Mouse (Mus musculus) embryo, embryonic 11 days (tissue): ENCODE measurements around the gene Mybpc3.
"Not testable (repeated sequence)": the region's sequence is repeated elsewhere in the genome, so short reads cannot be mapped to it uniquely, and the experiment has no call there.

Experiments
- DNase-seq: peaks from one replicate; pipeline ENCODE4 v3.0.0-alpha.2; 2015

The Mybpc3 gene

DNA sequence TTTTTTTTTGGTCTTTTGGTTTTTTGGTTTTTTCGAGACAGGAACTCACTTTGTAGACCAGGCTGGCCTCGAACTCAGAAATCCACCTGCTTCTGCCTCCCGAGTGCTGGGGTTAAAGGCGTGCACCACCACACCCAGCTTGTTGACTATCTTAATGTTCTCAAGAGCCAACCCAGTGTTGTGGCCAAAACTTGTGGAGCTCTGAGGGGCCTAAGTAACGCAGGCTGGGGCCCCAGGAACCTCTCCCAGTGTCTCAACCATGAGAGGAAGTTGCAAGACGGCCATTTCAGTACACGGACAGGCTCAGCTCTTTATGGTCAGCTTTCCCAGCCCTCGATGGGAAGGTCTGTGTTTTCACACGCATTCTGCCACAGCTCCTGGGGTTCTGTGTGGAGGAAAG is 29.0 kb upstream of the Mybpc3 start:
- no peak for DNase-seq

DNA sequence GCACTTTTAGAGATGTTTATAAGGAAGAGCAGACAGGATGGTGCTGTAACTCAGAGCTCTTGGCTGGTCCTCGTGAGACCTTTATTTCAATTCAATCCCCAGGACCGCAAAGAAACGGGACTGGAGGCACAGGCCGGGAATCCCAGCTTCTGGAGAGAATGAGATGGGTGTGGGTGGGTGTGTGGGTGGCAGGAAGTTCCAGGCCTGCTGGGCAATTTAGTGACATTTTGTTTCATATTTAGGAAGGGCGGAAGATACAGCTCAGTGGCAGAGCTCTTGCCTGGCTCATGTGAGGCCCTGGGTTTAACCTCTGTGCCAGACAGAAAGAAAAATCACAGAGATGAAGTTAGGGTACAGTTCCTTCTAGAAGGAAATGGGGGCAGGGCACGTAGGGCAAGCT is 27.7 kb upstream of the Mybpc3 start:
- DNase-seq, result no peak

DNA sequence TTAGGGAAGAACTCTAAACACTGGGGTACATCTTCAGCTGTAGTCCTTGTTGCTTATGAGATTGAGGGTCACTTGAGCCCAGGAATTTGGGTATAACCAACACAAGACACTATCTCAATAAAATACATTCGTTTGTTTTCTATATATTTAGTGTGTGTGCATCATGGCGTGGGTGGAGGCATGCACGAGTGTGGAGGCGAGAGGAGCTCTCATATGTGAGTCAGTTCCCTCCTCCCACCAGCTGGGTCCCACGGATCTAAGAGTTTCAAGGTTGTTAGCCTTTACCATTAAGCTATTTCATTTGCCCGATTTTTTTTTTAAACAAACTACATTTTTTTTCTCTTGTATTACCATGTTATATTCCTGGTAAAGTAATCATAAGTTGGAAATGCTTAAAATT is 27.1 kb upstream of the Mybpc3 start:
- no peak for DNase-seq

DNA sequence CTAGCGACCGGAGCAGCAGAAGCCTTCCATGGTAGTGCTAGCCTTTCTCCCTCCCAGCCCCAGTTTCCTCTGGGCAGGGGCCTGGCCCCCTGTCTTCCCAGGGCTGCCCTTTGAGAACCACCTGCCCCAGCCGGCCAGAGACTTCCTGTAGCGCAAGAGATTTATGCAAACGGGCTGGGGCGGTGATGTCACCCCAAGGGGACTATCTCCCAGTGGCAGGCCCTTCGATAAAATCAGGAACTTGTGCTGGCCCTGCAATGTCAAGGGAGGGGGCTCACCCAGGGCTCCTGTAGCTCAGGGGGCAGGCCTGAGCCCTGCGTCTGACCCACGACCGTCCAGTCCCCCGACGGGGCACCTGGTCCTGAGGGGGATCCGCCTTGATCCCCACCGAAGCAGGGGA is 21.4 kb upstream of the Mybpc3 start:
- DNase-seq, result no peak

DNA sequence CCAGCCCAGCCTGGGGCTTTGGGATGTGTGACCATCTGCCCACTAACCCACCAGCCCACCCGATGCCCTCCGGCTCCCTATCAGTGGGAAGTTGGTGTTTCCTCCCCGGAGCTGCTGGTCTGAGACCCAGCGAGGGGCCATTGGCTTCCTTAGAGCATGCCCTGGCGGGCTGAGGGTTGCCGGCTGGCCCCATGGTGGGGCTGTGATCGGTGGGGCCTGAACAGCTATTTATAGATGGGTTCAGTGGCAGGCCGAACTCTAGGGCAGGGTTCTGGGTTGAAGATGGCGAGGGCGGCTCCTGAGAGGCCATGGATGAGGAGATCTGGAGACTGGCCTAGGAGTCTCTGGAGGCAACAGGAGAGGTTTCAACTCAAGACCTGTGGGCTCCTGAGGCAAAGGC is 20.9 kb upstream of the Mybpc3 start:
- no peak for DNase-seq

DNA sequence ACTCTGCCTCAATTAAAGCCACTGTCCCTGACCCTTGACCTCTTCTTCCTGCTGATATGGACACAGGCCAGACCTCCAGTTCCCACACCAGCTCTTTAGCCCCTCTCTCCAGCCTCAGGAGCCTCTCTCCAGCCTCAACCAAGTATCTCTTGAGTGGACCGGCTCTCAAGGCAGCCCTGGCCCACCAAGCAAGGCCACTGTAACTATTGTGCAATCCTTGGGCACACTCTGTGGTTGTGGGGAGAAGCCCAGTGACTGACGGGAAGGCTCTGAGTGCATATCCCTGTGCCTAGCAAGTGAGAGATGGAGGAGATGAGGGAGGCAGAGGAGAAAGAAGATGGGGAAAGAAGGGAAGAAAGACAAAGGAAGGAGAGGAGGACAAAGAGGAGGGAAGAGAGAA is 19.8 kb upstream of the Mybpc3 start:
- DNase-seq, result no peak

DNA sequence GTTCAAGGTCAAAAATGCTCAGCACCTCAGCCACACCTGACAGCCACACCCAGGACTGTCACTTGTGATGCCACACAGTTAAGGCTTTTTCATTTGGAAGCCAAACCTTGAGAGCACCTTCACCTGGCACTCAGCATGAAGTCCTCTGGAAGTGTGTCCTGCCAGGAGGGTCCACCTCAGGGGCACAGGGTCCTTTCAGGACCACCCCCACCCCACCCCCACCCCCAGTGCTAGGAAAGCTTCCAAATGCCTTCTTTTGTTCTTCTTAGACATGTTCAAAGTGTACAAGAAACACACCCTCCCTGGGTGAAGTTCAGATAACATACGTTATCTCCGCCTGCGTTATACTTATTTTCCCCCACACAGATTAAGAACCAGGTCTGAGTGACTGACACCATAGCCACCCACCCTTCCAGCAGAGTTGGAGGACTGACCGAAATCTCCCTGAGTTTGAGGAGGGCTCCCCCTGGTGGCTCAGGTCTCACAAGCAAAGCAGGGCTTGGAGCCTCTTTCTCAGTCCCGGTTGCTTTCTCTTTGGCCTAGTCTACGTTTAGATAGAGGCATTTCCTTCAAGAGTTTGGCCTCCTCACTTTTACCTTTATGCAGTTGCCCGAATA is 16.7 kb upstream of the Mybpc3 start:
- peak; percentile 93 for DNase-seq

DNA sequence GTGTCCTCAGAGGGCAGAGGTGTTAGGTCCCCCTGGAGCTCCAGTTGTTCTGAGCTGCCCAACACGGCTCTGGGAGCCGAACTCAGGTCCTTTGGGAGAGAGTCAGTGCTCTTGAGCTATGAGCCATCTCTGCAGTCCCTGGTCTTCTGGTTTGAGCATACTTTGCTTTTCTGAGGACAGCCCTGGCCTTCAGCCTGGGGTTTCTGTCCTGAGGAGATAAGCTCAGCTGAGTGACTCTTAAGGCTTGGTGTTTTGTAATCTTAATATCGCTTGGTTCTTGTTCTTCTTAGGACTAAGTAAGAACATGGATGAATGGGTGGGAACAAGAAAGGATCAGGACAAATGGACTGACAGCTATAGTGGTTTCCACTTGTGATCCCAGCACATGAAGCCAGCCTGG is 9.8 kb upstream of the Mybpc3 start:
- no peak for DNase-seq

DNA sequence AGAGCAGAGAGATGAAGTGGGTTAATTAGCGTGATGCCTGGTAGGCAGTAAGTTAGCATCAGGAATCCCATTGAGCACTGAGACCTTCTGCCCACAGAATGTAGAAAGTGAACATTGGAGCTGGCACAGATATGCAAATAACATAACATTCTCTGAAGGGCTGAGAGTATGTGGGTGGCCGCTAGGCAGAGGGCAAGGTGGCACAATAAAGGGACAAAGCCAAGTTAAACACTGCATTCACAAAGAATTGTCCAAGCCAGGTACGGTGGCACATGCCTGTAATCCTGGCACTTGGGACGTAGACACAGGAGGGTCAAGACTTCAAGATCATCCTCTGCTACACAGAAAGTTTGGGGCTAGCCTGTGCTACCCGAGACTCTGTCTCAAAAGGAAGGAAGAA is 8.7 kb upstream of the Mybpc3 start:
- DNase-seq, result no peak

DNA sequence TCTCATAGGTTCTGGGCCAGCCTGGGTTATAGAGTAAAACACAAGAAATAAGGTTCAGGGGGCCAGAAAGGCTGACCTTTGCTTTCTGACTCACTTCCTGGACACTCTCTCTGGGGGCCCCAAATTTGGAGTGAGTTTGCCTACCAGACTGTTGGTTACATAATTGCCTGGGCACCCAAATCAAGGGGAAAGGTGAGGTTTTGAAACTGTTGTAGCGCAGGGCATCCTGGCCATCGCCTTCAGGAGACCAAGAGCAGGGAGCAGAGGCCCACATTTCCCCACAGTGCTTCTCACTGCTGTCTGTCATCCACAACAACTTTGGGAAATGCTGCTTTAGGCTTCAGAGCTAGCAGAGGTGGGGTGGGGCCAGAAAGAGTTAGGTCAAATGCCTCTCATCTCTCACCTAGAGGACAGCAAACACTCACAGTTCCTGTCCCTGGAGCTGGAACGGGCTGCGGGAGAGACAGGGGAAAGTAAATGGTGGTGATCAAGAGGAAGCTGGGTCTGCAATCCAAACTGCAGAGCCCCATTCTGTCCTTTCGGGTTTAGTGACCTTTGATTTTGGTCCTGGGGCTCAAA is 8.0 kb upstream of the Mybpc3 start:
- no peak for DNase-seq

DNA sequence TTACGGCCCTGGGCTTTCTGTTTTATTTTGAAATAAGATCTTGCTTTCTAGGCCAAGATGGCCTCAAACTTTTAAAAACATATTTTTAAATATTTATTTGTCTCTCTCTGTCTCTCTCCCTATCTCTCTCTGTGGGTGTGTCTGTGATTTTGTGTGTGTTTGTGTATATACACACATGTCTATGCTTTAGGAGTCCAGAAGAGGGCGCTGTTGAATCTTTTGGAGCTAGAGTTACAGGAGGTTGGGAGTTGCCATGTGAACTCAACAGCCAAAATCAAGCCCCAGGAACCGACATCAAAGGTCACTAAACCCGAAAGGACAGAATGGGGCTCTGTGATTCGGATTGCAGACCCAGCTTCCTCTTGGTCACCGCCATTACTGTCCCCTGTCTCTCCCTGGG is 7.5 kb upstream of the Mybpc3 start:
- no peak for DNase-seq

DNA sequence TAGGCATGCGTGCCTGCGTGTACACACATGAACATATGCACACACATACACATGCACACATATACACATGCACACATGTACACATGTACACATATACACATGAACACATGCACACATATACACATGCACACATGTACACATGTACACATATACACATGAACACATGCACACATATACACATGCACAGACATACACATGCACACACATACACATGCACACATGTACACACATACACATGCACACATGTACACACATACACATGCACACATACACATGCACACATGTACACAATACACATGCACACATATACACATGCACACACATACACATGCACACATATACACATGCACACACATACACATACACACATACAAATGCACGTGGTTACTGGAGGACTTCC is 6.1 kb upstream of the Mybpc3 start:
- DNase-seq, result not testable (repeated sequence)

DNA sequence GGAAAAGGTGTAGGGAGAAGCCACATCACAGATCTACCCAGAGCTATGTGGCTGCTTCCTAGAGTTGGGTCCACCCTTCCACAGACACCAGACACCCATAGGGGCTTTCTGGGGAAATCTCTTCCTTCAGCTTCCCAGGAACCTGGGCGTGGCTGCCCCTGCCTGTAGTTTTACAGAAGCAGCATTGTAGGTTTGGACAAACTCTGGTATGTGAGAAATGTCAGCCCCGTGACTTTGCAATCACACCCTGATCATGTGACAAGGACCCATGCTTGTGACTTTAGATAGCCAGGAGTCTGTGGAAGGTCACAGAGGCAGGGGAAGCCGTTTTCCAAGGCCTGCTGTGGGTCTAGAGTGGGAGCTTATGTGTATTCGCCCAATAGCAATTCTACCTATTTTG is 5.5 kb upstream of the Mybpc3 start:
- no peak for DNase-seq

DNA sequence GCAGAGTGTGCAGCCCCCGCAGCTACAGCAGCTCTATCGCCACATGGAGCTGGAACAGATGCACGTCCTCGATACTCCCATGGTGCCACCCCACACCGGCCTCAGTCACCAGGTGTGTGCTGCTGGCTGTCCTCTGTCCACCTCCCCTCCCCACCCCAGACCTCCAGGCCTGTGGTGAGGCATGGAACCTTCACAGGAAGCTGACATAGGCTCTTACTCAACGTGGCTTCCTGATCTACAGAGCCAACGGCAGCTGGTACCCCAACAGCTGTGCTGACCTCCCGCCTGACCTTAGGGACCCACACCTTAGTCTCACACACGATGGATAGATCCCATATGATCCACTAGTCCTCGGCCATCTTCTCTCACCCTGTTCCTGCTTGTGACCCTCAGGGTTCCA is 4.6 kb upstream of the Mybpc3 start:
- DNase-seq, result no peak

DNA sequence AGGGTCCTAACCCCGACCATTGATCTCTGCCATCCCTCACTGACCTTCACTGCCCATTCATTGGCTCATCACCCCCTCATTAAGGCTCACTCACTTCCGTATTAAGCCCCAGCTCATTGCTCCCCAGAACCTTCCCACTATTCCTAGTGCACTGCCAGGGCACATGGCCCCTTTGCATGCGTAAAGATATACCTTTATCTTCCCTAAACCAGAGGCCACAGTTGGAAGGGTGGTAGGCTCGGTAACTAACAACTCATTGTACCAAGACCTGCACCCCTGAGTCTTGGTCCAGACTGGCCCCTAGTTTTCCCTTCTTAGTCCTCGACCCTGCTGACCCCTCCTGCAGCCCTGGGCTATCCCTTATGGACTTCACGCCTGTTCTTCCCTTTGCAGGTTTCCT is 4.1 kb upstream of the Mybpc3 start:
- no peak for DNase-seq

DNA sequence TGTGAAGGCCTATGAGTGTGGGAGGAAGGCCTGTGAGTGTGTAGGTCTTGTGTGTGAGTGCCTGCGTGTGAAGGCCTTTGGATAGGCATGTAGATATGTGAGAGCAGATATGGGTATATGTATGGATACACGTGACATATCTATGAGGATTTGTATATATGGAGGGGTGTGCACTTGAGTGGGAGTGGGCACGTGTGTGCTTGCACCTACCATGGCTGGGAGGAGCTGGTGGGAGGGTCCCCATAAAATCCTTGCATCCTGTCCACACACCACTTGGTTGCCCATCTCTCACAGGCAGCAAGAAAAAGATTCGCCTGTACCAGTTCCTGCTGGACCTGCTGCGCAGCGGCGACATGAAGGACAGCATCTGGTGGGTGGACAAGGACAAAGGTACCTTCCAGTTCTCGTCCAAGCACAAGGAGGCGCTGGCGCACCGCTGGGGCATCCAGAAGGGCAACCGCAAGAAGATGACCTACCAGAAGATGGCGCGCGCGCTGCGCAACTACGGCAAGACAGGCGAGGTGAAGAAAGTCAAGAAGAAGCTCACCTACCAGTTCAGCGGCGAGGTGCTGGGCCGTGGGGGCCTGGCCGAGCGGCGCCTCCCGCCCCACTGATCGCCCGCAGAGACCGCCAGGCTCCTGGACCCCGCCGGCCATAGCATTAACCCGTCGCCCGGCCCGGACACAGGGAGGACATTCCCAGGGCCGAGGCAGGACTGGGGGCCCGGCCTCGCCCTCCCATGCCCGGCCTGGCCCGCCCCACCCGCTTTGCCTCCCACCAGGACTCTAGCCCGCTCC is 3.0 kb upstream of the Mybpc3 start:
- peak; percentile 97 for DNase-seq

DNA sequence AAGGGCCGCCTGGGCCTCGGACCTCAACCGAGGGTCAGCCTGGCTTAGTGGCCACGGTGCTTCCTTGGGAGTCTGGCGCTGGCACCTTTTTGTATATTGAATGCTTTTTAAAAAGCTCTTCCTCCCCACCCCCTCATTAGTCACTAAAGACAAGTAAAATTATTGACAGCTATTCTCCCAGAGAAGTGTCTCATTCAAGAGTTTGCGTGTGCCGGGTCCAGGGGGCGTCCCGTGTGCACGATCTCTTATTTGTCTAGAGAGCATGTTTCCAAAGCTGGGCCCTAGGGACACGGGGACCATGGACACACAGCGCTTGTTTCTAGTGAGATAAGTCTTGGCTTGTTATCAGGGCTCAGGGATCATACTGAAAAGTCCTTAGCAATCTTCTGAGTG is 2.4 kb upstream of the Mybpc3 start:
- DNase-seq, result peak; percentile 16

DNA sequence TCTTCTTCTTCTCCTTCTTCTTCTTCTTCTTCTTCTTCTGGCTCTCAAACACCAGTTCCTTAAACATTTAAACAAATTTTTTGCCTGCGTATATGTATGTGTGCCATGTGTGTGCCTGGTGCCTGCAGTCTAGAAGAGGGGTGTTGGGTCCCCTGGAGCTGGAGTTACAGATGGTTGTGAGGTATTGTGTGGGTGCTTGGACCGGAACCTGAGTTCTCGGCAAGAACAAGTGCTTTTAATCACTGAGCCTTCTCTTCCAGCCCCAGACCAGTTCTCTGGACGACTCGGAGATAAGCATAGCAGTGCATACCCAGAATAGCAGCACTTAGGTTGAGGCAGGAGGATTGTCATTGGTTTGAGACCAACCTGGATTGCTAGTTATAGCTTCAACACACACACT is 1.1 kb upstream of the Mybpc3 start:
- DNase-seq, result no peak

DNA sequence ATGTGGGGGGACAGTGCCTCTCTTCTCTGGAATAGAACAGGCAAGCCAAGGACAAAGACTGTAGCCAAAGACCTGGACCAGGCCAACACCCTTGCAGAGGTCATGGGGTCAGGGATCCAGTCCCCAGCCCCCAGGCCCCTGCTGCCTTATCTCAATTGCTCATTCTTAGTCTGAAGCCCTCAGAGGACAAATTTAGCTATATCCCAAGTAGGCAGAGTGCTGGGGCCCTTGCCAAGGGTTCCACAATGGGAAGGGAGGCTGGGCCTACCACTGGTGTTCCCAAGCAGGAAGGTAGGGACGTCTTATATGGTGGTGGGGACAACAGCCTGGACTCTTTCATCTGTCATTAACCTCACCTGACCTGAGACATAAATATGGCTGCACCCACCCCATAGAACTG is 703 bp downstream of the Mybpc3 start:
- DNase-seq, result no peak

DNA sequence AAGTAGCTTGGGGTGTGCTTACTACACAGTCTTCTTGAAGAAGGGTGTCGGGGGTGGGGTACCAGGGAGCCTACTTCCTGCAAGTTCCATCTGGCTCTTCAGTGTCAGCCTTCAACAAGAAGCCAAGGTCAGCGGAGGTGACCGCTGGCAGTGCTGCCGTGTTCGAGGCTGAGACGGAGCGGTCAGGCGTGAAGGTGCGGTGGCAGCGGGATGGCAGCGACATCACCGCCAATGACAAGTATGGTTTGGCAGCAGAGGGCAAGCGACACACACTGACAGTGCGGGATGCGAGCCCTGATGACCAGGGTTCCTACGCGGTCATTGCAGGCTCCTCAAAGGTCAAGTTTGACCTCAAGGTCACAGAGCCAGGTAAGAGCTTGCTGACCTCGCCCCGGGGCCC is 1.1 kb downstream of the Mybpc3 start:
- no peak for DNase-seq

DNA sequence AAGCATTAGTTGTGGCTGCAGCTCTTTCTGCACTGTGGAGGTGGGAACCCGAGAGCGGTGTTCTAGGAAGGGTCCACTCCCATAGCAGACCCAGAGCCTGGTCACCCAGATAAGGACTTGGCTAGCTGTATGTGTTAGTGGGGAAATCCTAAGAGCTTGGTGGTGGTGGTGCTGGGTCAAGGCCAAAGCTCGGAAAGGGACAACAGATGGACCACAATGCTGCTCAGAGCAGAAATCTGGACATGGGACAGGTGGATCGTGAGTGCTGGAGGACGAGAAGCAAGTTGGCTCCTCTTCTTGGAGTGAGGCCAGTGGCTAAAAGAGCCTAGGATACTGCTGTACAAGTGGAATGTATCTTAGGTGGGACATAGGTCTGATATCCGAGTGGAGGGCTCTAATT is 1.6 kb downstream of the Mybpc3 start:
- no peak for DNase-seq

DNA sequence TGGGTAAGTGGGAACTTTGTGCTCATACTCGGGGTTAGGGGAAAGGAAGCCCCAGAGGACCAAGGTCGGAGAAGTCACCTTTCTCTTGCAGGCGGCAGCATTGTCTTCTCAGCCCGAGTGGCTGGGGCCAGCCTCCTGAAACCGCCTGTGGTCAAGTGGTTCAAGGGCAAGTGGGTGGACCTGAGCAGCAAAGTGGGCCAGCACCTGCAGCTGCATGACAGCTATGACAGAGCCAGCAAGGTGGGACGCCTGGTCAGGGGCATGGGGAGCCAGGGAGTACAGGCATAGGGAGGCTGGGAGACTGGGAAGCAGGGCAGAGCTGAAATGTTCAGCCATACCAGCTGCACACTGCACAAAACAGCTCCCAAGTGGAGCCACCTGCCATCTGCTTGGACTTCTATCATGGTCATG is 2.3 kb downstream of the Mybpc3 start:
- DNase-seq, result no peak

DNA sequence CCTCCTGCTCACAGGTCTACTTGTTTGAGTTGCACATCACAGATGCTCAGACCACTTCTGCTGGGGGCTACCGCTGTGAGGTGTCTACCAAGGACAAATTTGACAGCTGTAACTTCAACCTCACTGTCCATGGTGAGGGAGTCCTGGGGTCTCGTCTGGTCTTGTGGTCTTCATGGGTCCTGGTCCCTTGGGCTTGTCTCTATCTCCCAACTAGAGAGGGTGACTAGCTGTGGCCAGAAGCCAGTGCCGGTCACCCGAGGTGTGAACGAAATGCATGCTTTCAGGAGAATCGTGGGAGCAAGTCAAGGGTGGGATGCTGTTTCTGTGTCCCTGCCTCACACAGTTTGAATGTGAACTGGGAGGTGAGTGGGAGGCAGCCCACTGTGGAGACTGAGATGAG is 3.1 kb downstream of the Mybpc3 start:
- no peak for DNase-seq

DNA sequence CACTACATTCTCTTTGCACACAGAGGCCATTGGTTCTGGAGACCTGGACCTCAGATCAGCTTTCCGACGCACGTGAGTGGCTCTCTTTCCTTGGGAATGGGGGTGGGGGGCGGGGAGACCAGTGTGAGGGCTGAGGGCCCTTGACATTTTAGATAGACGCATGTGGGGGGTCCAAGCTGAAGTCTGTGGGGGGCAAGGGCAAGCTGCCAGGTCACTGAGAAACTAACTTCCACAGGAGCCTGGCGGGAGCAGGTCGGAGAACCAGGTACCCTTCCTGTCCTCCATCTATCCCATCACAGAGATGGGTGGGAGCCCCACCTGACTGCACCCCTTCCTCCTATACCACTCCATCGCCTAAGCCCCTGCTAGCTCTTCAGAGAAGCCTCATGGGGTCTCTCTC is 3.6 kb downstream of the Mybpc3 start:
- DNase-seq, result no peak

DNA sequence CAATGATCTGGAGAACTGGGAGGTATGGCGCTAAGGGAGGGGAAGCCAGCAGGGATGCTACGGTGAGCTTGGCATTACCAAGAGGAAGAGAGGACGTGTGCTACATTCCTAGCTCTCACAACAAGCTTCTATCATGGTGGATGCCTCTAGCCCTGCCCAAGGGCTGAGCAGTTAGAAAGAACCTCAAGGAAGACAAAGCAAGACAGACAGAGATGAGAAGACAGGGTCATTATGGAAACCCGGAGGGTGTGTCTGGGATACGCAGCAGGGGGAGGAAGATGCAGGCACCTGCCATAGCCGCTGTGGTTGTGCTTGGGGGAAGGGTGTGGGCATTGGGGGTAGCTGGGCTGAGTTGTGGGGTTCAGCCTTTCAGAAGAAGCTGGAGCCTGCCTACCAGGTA is 5.6 kb downstream of the Mybpc3 start:
- no peak for DNase-seq
